Mouse (Mus musculus) gastrocnemius, postnatal 14 days (tissue): Measurements from ENCODE around the gene Tmem109. TPM values are rescaled to one million over a fixed set of nuclear protein-coding genes. Genes with fewer than 3 reads are reported as not detected.

Experiments used
- total RNA-seq, 2 experiments: library from RNA; stranded (reverse); gene quantifications; 2 replicates each; pipeline ENCODE4 v1.2.3; 2021

The Tmem109 gene
- total RNA-seq, 2 experiments from 2014 or later = 193 to 196 TPM

Other genes starting within 250 kb of the Tmem109 start
- gene Vwce, start 247.8 kb downstream of the Tmem109 start, total RNA-seq = under 1 TPM; 0.04 to 0.10 TPM
- gene Pga5, start 203.9 kb downstream of the Tmem109 start, total RNA-seq = not detected
- 10 to 100 TPM; 15.2 to 22.0 TPM for gene Vps37c, start 193.3 kb downstream of the Tmem109 start, total RNA-seq
- not detected for gene Cd5, start 143.0 kb downstream of the Tmem109 start, total RNA-seq
- gene Cd6, start 51.9 kb downstream of the Tmem109 start, total RNA-seq = not detected
- under 1 TPM; 0.22 to 0.35 TPM for gene Slc15a3, start 42.3 kb downstream of the Tmem109 start, total RNA-seq
- 10 to 100 TPM; 12.9 to 17.3 TPM for gene Tmem132a, start 12.1 kb downstream of the Tmem109 start, total RNA-seq
- gene Prpf19, start 13.2 kb upstream of the Tmem109 start, total RNA-seq = 100 to 1,000 TPM; 192 to 194 TPM
- gene Zp1, start 38.6 kb upstream of the Tmem109 start, total RNA-seq = under 1 TPM in 1 of 2 experiments, not detected in 1; 0.51 TPM
- gene Ptgdr2, start 55.2 kb upstream of the Tmem109 start, total RNA-seq = under 1 TPM in 1 of 2 experiments, not detected in 1; 0.08 TPM
- 10 to 100 TPM; 17.7 to 25.7 TPM for gene Ccdc86, start 67.3 kb upstream of the Tmem109 start, total RNA-seq
- not detected for gene Ms4a10, start 92.7 kb upstream of the Tmem109 start, total RNA-seq
- gene Ms4a15, start 111.2 kb upstream of the Tmem109 start, total RNA-seq = not detected
- not detected for gene Ms4a18, start 136.0 kb upstream of the Tmem109 start, total RNA-seq
- under 1 TPM; 0.71 to 0.78 TPM for gene Ms4a8a, start 199.1 kb upstream of the Tmem109 start, total RNA-seq
- gene 1700017D01Rik, start 248.9 kb upstream of the Tmem109 start, total RNA-seq = under 1 TPM in 1 of 2 experiments, not detected in 1; 0.23 TPM